Mouse (Mus musculus) central nervous system, embryonic 18 days (tissue): ENCODE measurements around the gene Syt5. TPM values are rescaled to one million over a fixed set of nuclear protein-coding genes. Genes with fewer than 3 reads are reported as not detected.

Experiments
- polyA plus RNA-seq: library from polyadenylated mRNA; depleted of rRNA; stranded (reverse); fragments of >200 nt; gene quantifications from 2 replicates; pipeline ENCODE4 v1.2.3, GENCODE M21; 2012; rRNA removed

Syt5 gene
- 181 and 203 TPM in 2 replicates for polyA plus RNA-seq

GRCm38 (mm10) chr7:4547221-4547641 lies at the start of gene Syt5:
Gene Syt5, minus strand, starts transcription at chr7:4547541.

GRCm38 (mm10) chr7:4532005-4532729 lies 15.2 kb downstream of the Syt5 start, which contains the start of gene Dnaaf3:
Gene Dnaaf3, minus strand, starts transcription at chr7:4532453.

GRCm38 (mm10) chr7:4524212-4524922 lies 23.0 kb downstream of the Syt5 start, which contains the start of gene Tnni3:
Gene Tnni3, minus strand, starts transcription at chr7:4524229.

GRCm38 (mm10) chr7:4516332-4517050 lies 30.9 kb downstream of the Syt5 start, which contains the start of gene Tnnt1:
Gene Tnnt1, minus strand, starts transcription at chr7:4516382.

DNA sequence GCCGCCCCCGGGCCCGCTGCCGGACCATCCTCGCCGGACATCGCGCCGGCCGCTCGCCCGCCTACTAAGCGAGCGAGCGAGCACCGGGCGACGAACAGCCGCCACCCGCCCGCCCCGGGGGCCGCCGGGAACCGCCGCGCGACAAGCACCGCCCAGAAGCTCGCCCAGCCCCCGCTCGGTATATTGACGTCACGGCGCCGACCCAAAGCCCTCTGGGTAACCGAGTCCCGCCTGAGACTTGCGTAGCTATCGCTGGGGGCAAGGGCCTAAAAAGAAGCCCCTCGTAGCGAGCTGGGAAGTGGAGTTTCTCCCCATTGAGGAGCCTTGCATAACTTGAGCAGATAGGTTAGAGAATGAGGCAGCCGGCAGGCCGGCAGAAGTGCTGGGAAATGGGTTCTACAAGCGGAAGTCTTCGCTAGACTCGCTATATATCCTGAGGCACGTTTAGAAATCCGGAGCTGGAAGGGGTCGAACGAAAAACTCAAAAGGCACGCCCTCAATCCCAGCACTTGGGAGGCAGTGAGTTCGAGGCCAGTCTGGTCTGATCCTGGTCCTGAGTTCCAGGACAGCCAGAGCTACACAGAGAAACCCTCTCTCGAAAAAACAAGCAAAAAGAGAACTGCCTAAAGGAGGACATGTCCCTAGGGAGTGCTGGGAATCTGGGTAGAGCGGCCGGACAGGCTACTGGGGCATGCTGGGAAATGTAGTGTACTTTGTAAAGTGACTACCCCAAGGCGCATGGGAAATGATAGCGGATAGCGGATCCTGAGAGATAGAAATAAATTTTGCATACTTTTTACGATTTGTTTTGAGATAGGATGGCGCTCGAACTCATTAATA lies 45.6 kb downstream of the Syt5 start, which contains the start of gene Ppp1r12c:
Ppp1r12c (minus strand) TSS at position 123 of the 840 bp plus-strand sequence.

Other genes starting within 250 kb of the Syt5 start
- gene Ncr1, start 209.8 kb downstream of the Syt5 start, polyA plus RNA-seq: not detected in 2 replicates
- gene Gp6, start 149.8 kb downstream of the Syt5 start, polyA plus RNA-seq: 0.01 TPM in 1 of 2 replicates, not detected in the other
- 45.4 and 46.2 TPM in 2 replicates for gene Rdh13, start 101.9 kb downstream of the Syt5 start, polyA plus RNA-seq
- 3.7 and 5.0 TPM in 2 replicates for gene Eps8l1, start 86.9 kb downstream of the Syt5 start, polyA plus RNA-seq
- gene Ppp1r12c, start 45.9 kb downstream of the Syt5 start, polyA plus RNA-seq: 71.2 and 86.7 TPM in 2 replicates
- 1.8 and 16.1 TPM in 2 replicates for gene Tnnt1, start 31.2 kb downstream of the Syt5 start, polyA plus RNA-seq
- 3.9 and 4.7 TPM in 2 replicates for gene Tnni3, start 23.3 kb downstream of the Syt5 start, polyA plus RNA-seq
- 3.3 and 4.1 TPM in 2 replicates for gene Dnaaf3, start 15.1 kb downstream of the Syt5 start, polyA plus RNA-seq
- 3.0 and 3.2 TPM in 2 replicates for gene Ptprh, start 56.5 kb upstream of the Syt5 start, polyA plus RNA-seq
- gene Tmem86b, start 83.9 kb upstream of the Syt5 start, polyA plus RNA-seq: 37.0 and 37.6 TPM in 2 replicates
- 101 and 103 TPM in 2 replicates for gene Ppp6r1, start 111.5 kb upstream of the Syt5 start, polyA plus RNA-seq
- 102 and 104 TPM in 2 replicates for gene Hspbp1, start 137.5 kb upstream of the Syt5 start, polyA plus RNA-seq
- gene Brsk1, start 143.1 kb upstream of the Syt5 start, polyA plus RNA-seq: 143 and 158 TPM in 2 replicates
- 0.11 and 0.14 TPM in 2 replicates for gene Tmem150b, start 177.7 kb upstream of the Syt5 start, polyA plus RNA-seq
- 112 and 122 TPM in 2 replicates for gene Kmt5c, start 192.6 kb upstream of the Syt5 start, polyA plus RNA-seq
- 29.6 and 43.1 TPM in 2 replicates for gene Cox6b2, start 205.6 kb upstream of the Syt5 start, polyA plus RNA-seq
- gene Fam71e2, start 223.8 kb upstream of the Syt5 start, polyA plus RNA-seq: 0.03 TPM in 1 of 2 replicates, not detected in the other
- gene Il11, start 235.3 kb upstream of the Syt5 start, polyA plus RNA-seq: 0.49 and 0.62 TPM in 2 replicates
- gene Tmem190, start 235.4 kb upstream of the Syt5 start, polyA plus RNA-seq: not detected in 2 replicates
- gene Tmem238, start 242.1 kb upstream of the Syt5 start, polyA plus RNA-seq: 6.4 and 7.8 TPM in 2 replicates
- 289 and 373 TPM in 2 replicates for gene Rpl28, start 245.3 kb upstream of the Syt5 start, polyA plus RNA-seq